Mouse (Mus musculus): ENCODE data around the gene Adk. TPM values are rescaled to one million over a fixed set of nuclear protein-coding genes. Genes with fewer than 3 reads are reported as not detected.

Gene Adk
- polyA plus RNA-seq, 1 experiment = 69.5 TPM

GRCm38 (mm10) chr14:21039077-21039476 is 13.3 kb upstream of the Adk start:
- H3K36me3 ChIP-seq (ENCODE audit: control insufficient read depth, insufficient read depth) = peaks cover 78% of the 10 kb centered on the region
- H3K79me3 ChIP-seq (ENCODE audit: low read depth) = no peaks in the 10 kb centered on the region
- H3K27me3 ChIP-seq (ENCODE audit: control insufficient read depth, insufficient read depth, insufficient read length) = no peaks in the 10 kb centered on the region
- peaks cover 2% of the 10 kb centered on the region for H3K79me2 ChIP-seq (ENCODE audit: control insufficient read depth, insufficient read depth)
- TF ChIP-seq MYOG (IDR thresholded peaks at IDR 0.05; ENCODE audit: control insufficient read depth, extremely low read depth, insufficient read length) (no peak), CEBPB (IDR thresholded peaks at IDR 0.05; ENCODE audit: low read depth) (no peak), MYOD1 (IDR thresholded peaks at IDR 0.05; ENCODE audit: control insufficient read depth, insufficient read length, low read depth) (no peak)
- no peak overlapping the region for H3ac ChIP-seq (ENCODE audit: control insufficient read depth, insufficient read length, low read depth)
- H3K4me3 ChIP-seq (ENCODE audit: insufficient read depth, poor library complexity, severe bottlenecking) = no peak overlapping the region

- H3K27me3 ChIP-seq (ENCODE audit: control insufficient read depth, insufficient read depth, insufficient read length) = no peaks in the 10 kb centered on the region
Observed at GRCm38 (mm10) chr14:21039623-21040022, 12.8 kb upstream of the Adk start.

GRCm38 (mm10) chr14:21047840-21048239 is 4.5 kb upstream of the Adk start:
- Histone ChIP-seq H3K79me2 (ENCODE audit: control insufficient read depth, insufficient read depth) (peaks cover 73% of the 10 kb centered on the region), H3K27me3 (ENCODE audit: control insufficient read depth, insufficient read depth, insufficient read length) (no peaks in the 10 kb centered on the region), H3K79me3 (ENCODE audit: low read depth) (peaks cover 38% of the 10 kb centered on the region), H3K4me3 (ENCODE audit: insufficient read depth, poor library complexity, severe bottlenecking) (no peak overlapping the region), H3K36me3 (ENCODE audit: control insufficient read depth, insufficient read depth) (peaks cover 20% of the 10 kb centered on the region), H3ac (ENCODE audit: control insufficient read depth, insufficient read length, low read depth) (no peak overlapping the region)
- TF ChIP-seq CEBPB (IDR thresholded peaks at IDR 0.05; ENCODE audit: low read depth) (no peak), MYOG (IDR thresholded peaks at IDR 0.05; ENCODE audit: control insufficient read depth, extremely low read depth, insufficient read length) (no peak), MAX (IDR thresholded peaks at IDR 0.05) (no peak), USF1 (IDR thresholded peaks at IDR 0.05; ENCODE audit: low read depth) (no peak), CTCF (IDR thresholded peaks at IDR 0.05; ENCODE audit: control insufficient read depth, insufficient read depth, insufficient read length) (no peak), FOSL1 (IDR thresholded peaks at IDR 0.05; ENCODE audit: insufficient read depth, low read length, poor library complexity, severe bottlenecking) (no peak), MYOD1 (IDR thresholded peaks at IDR 0.05; ENCODE audit: control insufficient read depth, insufficient read length, low read depth) (no peak)

More at GRCm38 (mm10) chr14:21039623-21040022, 12.8 kb upstream of the Adk start:
- H3K79me3 ChIP-seq (ENCODE audit: low read depth) = no peaks in the 10 kb centered on the region
- peaks cover 6% of the 10 kb centered on the region for H3K79me2 ChIP-seq (ENCODE audit: control insufficient read depth, insufficient read depth)
- no peak for TF ChIP-seq CTCF (IDR thresholded peaks at IDR 0.05; ENCODE audit: control insufficient read depth, insufficient read depth, insufficient read length)
- TF ChIP-seq FOSL1 (IDR thresholded peaks at IDR 0.05; ENCODE audit: insufficient read depth, low read length, poor library complexity, severe bottlenecking) = no peak
- TF ChIP-seq MAX (IDR thresholded peaks at IDR 0.05) = no peak
- TF ChIP-seq CEBPB (IDR thresholded peaks at IDR 0.05; ENCODE audit: low read depth) = no peak
- no peak for TF ChIP-seq MYOD1 (IDR thresholded peaks at IDR 0.05; ENCODE audit: control insufficient read depth, insufficient read length, low read depth)
- H3ac ChIP-seq (ENCODE audit: control insufficient read depth, insufficient read length, low read depth) = no peak overlapping the region
- peaks cover 78% of the 10 kb centered on the region for H3K36me3 ChIP-seq (ENCODE audit: control insufficient read depth, insufficient read depth)
- no peak overlapping the region for H3K4me3 ChIP-seq (ENCODE audit: insufficient read depth, poor library complexity, severe bottlenecking)

- Histone ChIP-seq H3K79me3 (ENCODE audit: low read depth) (peaks cover 47% of the 10 kb centered on the region), H3K79me2 (ENCODE audit: control insufficient read depth, insufficient read depth) (peaks cover 83% of the 10 kb centered on the region), H3K4me3 (ENCODE audit: insufficient read depth, poor library complexity, severe bottlenecking) (no peak overlapping the region), H3K27me3 (ENCODE audit: control insufficient read depth, insufficient read depth, insufficient read length) (no peaks in the 10 kb centered on the region), H3ac (ENCODE audit: control insufficient read depth, insufficient read length, low read depth) (no peak overlapping the region), H3K36me3 (ENCODE audit: control insufficient read depth, insufficient read depth) (peaks cover 9% of the 10 kb centered on the region)
- TF ChIP-seq CTCF (IDR thresholded peaks at IDR 0.05; ENCODE audit: control insufficient read depth, insufficient read depth, insufficient read length) (no peak), USF1 (IDR thresholded peaks at IDR 0.05; ENCODE audit: low read depth) (no peak), CEBPB (IDR thresholded peaks at IDR 0.05; ENCODE audit: low read depth) (no peak), MYOG (IDR thresholded peaks at IDR 0.05; ENCODE audit: control insufficient read depth, extremely low read depth, insufficient read length) (no peak)
Observed at GRCm38 (mm10) chr14:21048879-21049278, 3.5 kb upstream of the Adk start.

GRCm38 (mm10) chr14:21050734-21051133 is 1.6 kb upstream of the Adk start:
- Histone ChIP-seq H3K4me3 (ENCODE audit: insufficient read depth, poor library complexity, severe bottlenecking) (no peak overlapping the region), H3ac (ENCODE audit: control insufficient read depth, insufficient read length, low read depth) (no peak overlapping the region), H3K27me3 (ENCODE audit: control insufficient read depth, insufficient read depth, insufficient read length) (no peaks in the 10 kb centered on the region), H3K79me3 (ENCODE audit: low read depth) (peaks cover 52% of the 10 kb centered on the region), H3K79me2 (ENCODE audit: control insufficient read depth, insufficient read depth) (peaks cover 92% of the 10 kb centered on the region), H3K36me3 (ENCODE audit: control insufficient read depth, insufficient read depth) (no peaks in the 10 kb centered on the region)
- TF ChIP-seq MAX (IDR thresholded peaks at IDR 0.05) = no peak
- TF ChIP-seq MYOG (IDR thresholded peaks at IDR 0.05; ENCODE audit: control insufficient read depth, extremely low read depth, insufficient read length) = no peak
- TF ChIP-seq CEBPB (IDR thresholded peaks at IDR 0.05; ENCODE audit: low read depth) = no peak
- TF ChIP-seq USF1 (IDR thresholded peaks at IDR 0.05; ENCODE audit: low read depth) = no peak
- no peak for TF ChIP-seq CTCF (IDR thresholded peaks at IDR 0.05; ENCODE audit: control insufficient read depth, insufficient read depth, insufficient read length)
- no peak for TF ChIP-seq FOSL1 (IDR thresholded peaks at IDR 0.05; ENCODE audit: insufficient read depth, low read length, poor library complexity, severe bottlenecking)
- TF ChIP-seq MYOD1 (IDR thresholded peaks at IDR 0.05; ENCODE audit: control insufficient read depth, insufficient read length, low read depth) = no peak

- H3K27me3 ChIP-seq (ENCODE audit: control insufficient read depth, insufficient read depth, insufficient read length) = no peaks in the 10 kb centered on the region
- TF ChIP-seq MAX (IDR thresholded peaks at IDR 0.05) (no peak), MYOD1 (IDR thresholded peaks at IDR 0.05; ENCODE audit: control insufficient read depth, insufficient read length, low read depth) (no peak), MYOG (IDR thresholded peaks at IDR 0.05; ENCODE audit: control insufficient read depth, extremely low read depth, insufficient read length) (no peak)
Observed at GRCm38 (mm10) chr14:21051380-21052111, 828 bp upstream of the Adk start.

More at GRCm38 (mm10) chr14:21051380-21052111, 828 bp upstream of the Adk start:
- H3K79me2 ChIP-seq (ENCODE audit: control insufficient read depth, insufficient read depth) = peaks cover 84% of the 10 kb centered on the region
- H3K4me3 ChIP-seq (ENCODE audit: insufficient read depth, poor library complexity, severe bottlenecking) = peak overlapping the region; percentile 83
- no peaks in the 10 kb centered on the region for H3K36me3 ChIP-seq (ENCODE audit: control insufficient read depth, insufficient read depth)
- H3K79me3 ChIP-seq (ENCODE audit: low read depth) = peaks cover 47% of the 10 kb centered on the region
- peak overlapping the region; percentile 78 for H3ac ChIP-seq (ENCODE audit: control insufficient read depth, insufficient read length, low read depth)
